Mouse (Mus musculus): ENCODE results near the gene Bmf.

- no peak for TF ChIP-seq CTCF (IDR thresholded peaks at IDR 0.05; ENCODE audit: borderline replicate concordance, insufficient read depth, low read length)
- no peak for TF ChIP-seq POLR2A (IDR thresholded peaks at IDR 0.05; ENCODE audit: low read depth, low read length)
Measured at GRCm38 (mm10) chr2:118539040-118539439, 10.4 kb downstream of the Bmf start.

Data from embryonic fibroblast, embryonic 13.5 days (primary cell).